Comparison of ENCODE assay signal across 31 mouse cellular contexts in the genomic region with DNA sequence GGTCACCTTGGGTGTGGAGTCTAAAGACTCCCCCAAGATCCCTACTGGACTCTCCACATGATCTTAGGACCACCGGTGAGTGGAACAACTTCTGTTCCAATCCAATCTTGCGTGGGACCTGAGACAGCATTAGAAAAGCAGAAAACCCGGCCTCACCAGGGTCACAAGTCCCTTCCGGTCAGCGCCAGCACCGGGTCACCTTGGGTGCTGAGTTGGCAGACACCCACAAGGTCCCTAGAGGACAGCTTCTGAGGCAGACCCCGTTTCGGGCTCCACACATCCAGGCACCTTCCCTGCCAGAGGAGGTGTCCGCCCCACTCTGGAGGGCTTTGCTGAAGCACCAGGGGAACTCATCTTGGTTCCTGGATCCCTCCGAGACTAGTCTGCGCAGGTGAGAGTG. TPM values are rescaled to one million over a fixed set of nuclear protein-coding genes. Genes with fewer than 3 reads are reported as not detected.
DNase-seq lines count a peak whose midpoint lies in the region; ATAC-seq lines count a peak whose summit lies in the region.
"Had no signal": no experiment of that assay in that cellular context is flagged by ENCODE, and none has a peak within 500 bp of the region (broad histone marks: within the 10 kb centered on the region; RNA-seq: fewer than 3 reads in every experiment).

No protein-coding gene starts in this region.

- H3K9ac ChIP-seq in kidney, embryonic 14.5 days (ENCODE audit: low read depth, low read length): no peak overlapping the region
- H3K9ac ChIP-seq: embryonic facial prominence, embryonic 13.5 days; forebrain, embryonic 12.5 days; forebrain, embryonic 15.5 days; heart, embryonic 13.5 days; hindbrain, embryonic 14.5 days had no signal

- no peak overlapping the region for H3K4me2 ChIP-seq in kidney, embryonic 14.5 days (replicated peaks; ENCODE audit: low read depth, low read length)
- H3K4me2 ChIP-seq: embryonic facial prominence, embryonic 13.5 days; forebrain, embryonic 12.5 days; forebrain, embryonic 15.5 days; heart, embryonic 13.5 days; hindbrain, embryonic 14.5 days had no signal

- H3K27ac ChIP-seq in kidney, embryonic 14.5 days (ENCODE audit: low read depth, low read length): no peak overlapping the region
- H3K27ac ChIP-seq: embryonic facial prominence, embryonic 10.5 days; embryonic facial prominence, embryonic 13.5 days; forebrain, embryonic 12.5 days; forebrain, embryonic 15.5 days; heart, adult 2 months; heart, embryonic 10.5 days; heart, embryonic 13.5 days; hindbrain, embryonic 14.5 days; hindbrain, postnatal 0 days had no signal

- no peaks in the 10 kb centered on the region for H3K9me3 ChIP-seq in kidney, embryonic 14.5 days (ENCODE audit: control insufficient read depth, low read length)
- H3K9me3 ChIP-seq: embryonic facial prominence, embryonic 10.5 days; embryonic facial prominence, embryonic 13.5 days; forebrain, embryonic 12.5 days; forebrain, embryonic 15.5 days; G1E; heart, embryonic 10.5 days; heart, embryonic 13.5 days had no signal

- H3K4me3 ChIP-seq in kidney, embryonic 14.5 days (ENCODE audit: low read length): no peak overlapping the region
- H3K4me3 ChIP-seq: embryonic facial prominence, embryonic 10.5 days; embryonic facial prominence, embryonic 13.5 days; erythroblast, embryonic 14.5 days; forebrain, embryonic 12.5 days; forebrain, embryonic 15.5 days; heart, adult 2 months; heart, embryonic 10.5 days; heart, embryonic 13.5 days had no signal

- 98% methylated on average over 11 of the region's 11 CpGs for WGBS in kidney, embryonic 14.5 days

- ATAC-seq in kidney, embryonic 14.5 days (ENCODE audit: low FRiP score, low TSS enrichment): no peak
- no peak for ATAC-seq in granulocyte monocyte progenitor cell, adult 5-6 weeks (replicated peaks; ENCODE audit: poor library complexity, severe bottlenecking)
- ATAC-seq: forebrain, embryonic 15.5 days; hindbrain, postnatal 0 days; Patski had no signal

- H3K4me1 ChIP-seq in kidney, embryonic 14.5 days (ENCODE audit: control insufficient read depth, insufficient read depth, low read length): no peaks in the 10 kb centered on the region
- H3K4me1 ChIP-seq: embryonic facial prominence, embryonic 10.5 days; embryonic facial prominence, embryonic 13.5 days; forebrain, embryonic 12.5 days; forebrain, embryonic 15.5 days; heart, embryonic 10.5 days; heart, embryonic 13.5 days had no signal

- H3K27me3 ChIP-seq in kidney, embryonic 14.5 days (ENCODE audit: control insufficient read depth, insufficient read depth, low read length): no peaks in the 10 kb centered on the region
- H3K27me3 ChIP-seq: CH12.LX; embryonic facial prominence, embryonic 13.5 days; forebrain, embryonic 12.5 days; forebrain, embryonic 15.5 days; heart, embryonic 13.5 days had no signal

- DNase-seq in kidney, adult 18-20 months: peak; percentile 64
- DNase-seq in kidney, adult 9 months: peak; percentile 79
- DNase-seq in kidney, postnatal 25 days: peak; percentile 53 to 84
- no peak for DNase-seq in c-Kit-positive CD71-positive TER-119-positive erythroid progenitor cells, embryonic 14.5 days (ENCODE audit: low spot score)
- DNase-seq: adrenal gland, postnatal 10 days; adrenal gland, postnatal 36 days; B cell, adult 2 months; cerebellum, adult 11 months; cerebellum, adult 8-10 months; cerebellum, postnatal 10 days; cerebellum, postnatal 36 days; embryo, embryonic 11 days; gastrocnemius, postnatal 25 days; heart, adult 2 months; heart, postnatal 14 days; heart, postnatal 4 days had no signal

- no peaks in the 10 kb centered on the region for H3K36me3 ChIP-seq in kidney, embryonic 14.5 days (ENCODE audit: control insufficient read depth, insufficient read depth, low read length)
- H3K36me3 ChIP-seq: embryonic facial prominence, embryonic 10.5 days; embryonic facial prominence, embryonic 13.5 days; forebrain, embryonic 12.5 days; forebrain, embryonic 15.5 days; G1E; heart, embryonic 10.5 days; heart, embryonic 13.5 days had no signal

RNA-seq across cellular contexts. Expression of a gene that starts 6.5 kb away (rescaled TPM):
- polyA plus RNA-seq in kidney, embryonic 14.5 days (2014; fragmentation: Nextera tagmentation; extraction: Ambion mirVana): 0.32 and 0.41 TPM in 2 replicates
- total RNA-seq in granulocyte monocyte progenitor cell, adult 5-6 weeks (2014; fragmentation: Nextera tagmentation): not detected in 2 replicates
- total RNA-seq in granulocyte monocyte progenitor cell, adult 5-6 weeks (2017): 0.21 and 0.26 TPM in 2 replicates
- total RNA-seq: adrenal gland, postnatal 36 days; gastrocnemius, adult 8-10 months; gastrocnemius, postnatal 25 days; heart, adult 2 months; heart, postnatal 14 days; heart, postnatal 4 days had no signal

RNA-seq across cellular contexts. Expression of a gene that starts 52.4 kb away (rescaled TPM):
- 0.18 and 0.23 TPM in 2 replicates for polyA plus RNA-seq in kidney, embryonic 14.5 days (2014; fragmentation: Nextera tagmentation; extraction: Ambion mirVana)
- not detected in 2 replicates for total RNA-seq in granulocyte monocyte progenitor cell, adult 5-6 weeks (2014; fragmentation: Nextera tagmentation)
- 0.13 TPM in 1 of 2 replicates, not detected in the other for total RNA-seq in granulocyte monocyte progenitor cell, adult 5-6 weeks (2017)
- total RNA-seq: gastrocnemius, adult 8-10 months had no signal
- polyA plus RNA-seq: erythroblast, embryonic 14.5 days; G1E; heart, embryonic 10.5 days had no signal

RNA-seq across cellular contexts. Expression of a gene that starts 52.9 kb away (rescaled TPM):
- 0.10 and 0.88 TPM in 2 replicates for polyA plus RNA-seq in kidney, embryonic 14.5 days (2014; fragmentation: Nextera tagmentation; extraction: Ambion mirVana)
- not detected in 2 replicates for total RNA-seq in granulocyte monocyte progenitor cell, adult 5-6 weeks (2014; fragmentation: Nextera tagmentation)
- total RNA-seq in granulocyte monocyte progenitor cell, adult 5-6 weeks (2017): not detected in 2 replicates
- total RNA-seq: CH12.LX; gastrocnemius, adult 8-10 months; gastrocnemius, postnatal 25 days; heart, adult 2 months; heart, postnatal 14 days; heart, postnatal 4 days had no signal
- polyA plus RNA-seq: G1E; heart, embryonic 10.5 days; heart, embryonic 13.5 days; Patski had no signal
